Mouse (Mus musculus): ENCODE data around the gene Itgb1bp1.

- TF ChIP-seq CTCF (IDR thresholded peaks at IDR 0.05) (peak; percentile 9; the same call in 1 of the 2 replicates), EP300 (IDR thresholded peaks at IDR 0.05) (no peak)
Observed at GRCm38 (mm10) chr12:21330961-21331576, 45.0 kb upstream of the Itgb1bp1 start.

Measured in lung, postnatal 0 days (tissue).